Mouse (Mus musculus) Patski (cell line): ENCODE data around the gene Asap3. TPM values are rescaled to one million over a fixed set of nuclear protein-coding genes. Genes with fewer than 3 reads are reported as not detected.

Experiments used
- ATAC-seq: fragments of 100-300 bp; one replicate; pipeline ENCODE4 v1.8.0; 2021
- CTCF ChIA-PET: fragments of 350-600 bp; sonication (Branson Sonifier 250); formaldehyde crosslinking; loops from one replicate; lab custom pipeline; 2022; ENCODE audit warnings: inconsistent platforms; lab: Charles Lee
- POLR2A ChIA-PET: fragments of 350-600 bp; sonication (Branson Sonifier 250); formaldehyde crosslinking; loops from one replicate; lab custom pipeline; 2022; ENCODE audit warnings: antibody characterized with exemption, inconsistent platforms; lab: Charles Lee
- DNase-seq: peaks from one replicate; pipeline ENCODE4 v3.0.0-alpha.2; 2011; ENCODE audit warnings: low read depth, low spot score
- H3K27me3 ChIP-seq: fragments of 371-371 bp; one replicate; pipeline ENCODE4 v1.5.1; 2021
- CTCF ChIP-seq: fragments of 100-300 bp; IDR thresholded peaks from one replicate; pipeline ENCODE4 v1.5.1; 2021
- in situ Hi-C: fragments of 300-500 bp; cut with MboI; formaldehyde crosslinking; loops from 3 replicates; pipeline ENCODE4 v1.11.1; 2018; ENCODE audit warnings: low pct_unique_long_range_greater_than_20kb, mixed read lengths
- polyA plus RNA-seq: library from polyadenylated mRNA; unstranded; gene quantifications from one replicate; pipeline ENCODE4 v1.2.3, GENCODE M21; 2021

The Asap3 gene
- polyA plus RNA-seq, 1 experiment from 2014 or later, result 5.5 TPM

DNA sequence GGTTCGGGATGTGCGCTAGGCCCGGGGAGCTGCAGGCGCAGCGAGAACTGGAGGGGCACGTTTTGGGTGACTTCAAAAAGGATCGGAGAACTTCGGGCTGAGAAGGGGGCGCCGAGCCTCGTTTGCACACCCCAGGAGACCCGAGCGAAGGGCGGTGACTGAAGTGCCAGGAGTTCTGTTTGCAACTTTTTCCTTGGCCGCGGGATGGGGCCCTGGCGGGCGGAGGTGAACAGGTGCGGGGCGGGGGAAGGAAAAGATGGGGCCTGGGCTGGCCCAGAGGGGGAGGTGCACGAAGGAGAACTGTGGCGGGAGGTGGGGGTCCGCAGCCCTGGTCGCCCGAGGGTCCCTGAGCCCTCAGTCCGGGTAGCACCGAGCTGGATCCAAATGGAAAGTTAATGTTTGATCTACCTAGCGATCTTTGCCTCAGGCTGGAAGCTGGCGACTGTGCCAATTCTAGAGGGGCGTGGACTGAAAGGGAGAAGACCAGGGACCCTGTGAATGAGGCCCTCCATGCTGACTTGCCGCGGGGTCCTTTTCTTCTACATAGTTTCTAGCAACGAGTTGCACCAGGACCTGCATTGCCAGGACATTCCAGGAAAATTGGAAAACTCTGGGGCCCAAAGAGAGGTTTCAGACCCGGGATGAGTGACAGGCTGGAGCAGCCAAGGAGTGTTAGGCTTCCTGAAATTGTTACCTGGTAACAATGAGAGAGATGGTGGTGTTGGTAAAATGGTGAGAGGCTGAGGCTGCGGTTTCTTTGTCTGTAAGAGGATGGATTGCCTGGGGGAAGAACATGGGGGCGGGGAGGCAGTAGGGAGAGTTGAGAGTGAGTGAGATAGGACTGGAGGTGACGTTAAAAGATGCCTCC lies 42.5 kb downstream of the Asap3 start:
- POLR2A ChIA-PET, result no interaction called here
- CTCF ChIA-PET, result interaction anchor here (0.6 kb wide), 1 partner anchor 12 kb away, joined by 3 read pairs; no protein-coding TSS in a partner anchor
- no peak for ATAC-seq
- no peak for DNase-seq
- no peaks in the 10 kb centered on the region for H3K27me3 ChIP-seq
- TF ChIP-seq CTCF, result no peak
- in situ Hi-C loops, result loop anchor here (10.0 kb wide), 1 partner anchor 84 kb away; no protein-coding TSS in a partner anchor

DNA sequence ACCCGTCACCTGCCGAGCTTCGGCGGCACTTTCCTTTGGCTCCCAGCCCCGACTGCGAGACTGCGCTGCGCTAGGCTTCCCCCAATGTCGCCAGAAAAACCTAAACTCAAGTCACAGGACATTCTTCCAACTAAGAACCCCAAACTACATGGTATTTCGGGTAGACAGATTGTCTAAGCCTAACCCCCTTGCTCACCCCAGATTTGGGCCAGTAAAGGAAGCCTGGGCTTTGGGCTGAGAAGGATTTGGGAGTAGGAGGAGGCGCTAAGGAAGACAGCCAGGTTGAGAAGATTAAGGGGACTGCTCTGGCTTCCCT lies 43.1 kb downstream of the Asap3 start:
- in situ Hi-C loops, result loop anchor here (10.0 kb wide), 1 partner anchor 84 kb away; no protein-coding TSS in a partner anchor
- POLR2A ChIA-PET, result no interaction called here
- CTCF ChIA-PET, result no interaction called here
- no peak for DNase-seq
- ATAC-seq, result no peak
- no peak for TF ChIP-seq CTCF
- H3K27me3 ChIP-seq, result no peaks in the 10 kb centered on the region

DNA sequence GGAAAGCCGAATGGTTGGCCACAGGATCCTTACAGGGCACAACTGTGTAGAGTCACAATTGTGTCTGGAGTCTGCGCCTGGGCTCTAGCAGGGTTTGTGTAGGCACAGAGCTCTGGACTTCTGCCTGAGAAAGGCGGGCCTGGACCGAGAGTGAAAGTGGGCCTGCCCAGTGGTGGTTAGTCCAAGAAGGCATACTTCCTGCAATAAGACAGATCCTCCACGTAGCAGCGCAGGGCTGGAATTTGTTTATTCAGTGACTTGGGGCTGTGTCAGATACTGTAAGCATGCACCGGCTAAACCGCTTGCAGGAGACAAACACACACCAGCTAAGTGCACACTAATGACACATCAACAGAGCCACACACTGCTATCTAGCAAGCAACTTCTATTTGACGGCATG lies 43.6 kb downstream of the Asap3 start:
- ChIA-PET POLR2A (no interaction called here), CTCF (no interaction called here)
- TF ChIP-seq CTCF, result no peak
- in situ Hi-C loops, result loop anchor here (10.0 kb wide), 1 partner anchor 85 kb away; no protein-coding TSS in a partner anchor
- H3K27me3 ChIP-seq, result no peaks in the 10 kb centered on the region
- ATAC-seq, result no peak
- no peak for DNase-seq

DNA sequence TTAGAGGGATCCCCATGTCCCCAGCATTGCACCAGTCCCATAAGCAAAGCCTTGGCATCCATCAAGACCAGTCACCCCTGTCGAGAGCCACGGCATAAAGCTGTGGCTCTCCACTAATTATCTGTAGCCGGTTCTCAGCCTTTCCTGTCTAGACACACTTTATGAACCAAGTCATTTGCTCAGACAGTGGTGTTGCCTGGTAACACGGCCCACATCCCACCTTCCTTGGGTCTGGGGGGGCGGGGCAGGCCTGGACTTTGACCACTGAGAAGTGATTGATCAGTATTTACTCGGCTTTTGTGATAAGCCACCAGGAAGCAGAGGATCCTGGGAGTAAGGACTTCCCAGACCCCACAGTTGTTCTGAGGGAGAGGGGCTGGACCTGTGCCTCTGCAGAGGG lies 49.8 kb downstream of the Asap3 start:
- ChIA-PET POLR2A (no interaction called here), CTCF (no interaction called here)
- no peak for TF ChIP-seq CTCF
- no peak for DNase-seq
- in situ Hi-C loops, result loop anchor here (5.0 kb wide), 1 partner anchor 366 kb away; the partner anchor contains the start of gene Lactbl1
- H3K27me3 ChIP-seq, result no peaks in the 10 kb centered on the region
- ATAC-seq, result no peak

DNA sequence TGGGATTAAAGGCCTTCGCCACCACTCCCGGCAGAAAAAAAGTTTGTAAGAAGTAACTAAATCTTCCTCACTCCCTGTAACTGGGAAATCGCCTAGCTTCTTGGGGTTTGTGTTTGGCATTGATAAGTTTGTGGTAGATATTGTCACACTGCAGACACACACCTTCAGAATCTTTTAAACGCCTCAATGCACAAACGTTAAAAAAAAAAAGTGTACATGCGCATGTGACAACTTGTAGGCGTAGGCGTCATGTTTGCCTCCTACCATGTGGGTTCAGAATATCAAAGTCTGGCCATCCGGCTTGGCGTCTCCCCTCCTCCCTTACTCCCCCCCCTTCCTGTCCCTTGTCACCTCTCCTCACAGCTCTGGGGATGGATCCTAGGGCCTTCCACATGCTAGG lies 50.5 kb downstream of the Asap3 start:
- in situ Hi-C loops, result loop anchor here (5.0 kb wide), 1 partner anchor 366 kb away; the partner anchor contains the start of gene Lactbl1
- ChIA-PET CTCF (no interaction called here), POLR2A (no interaction called here)

DNA sequence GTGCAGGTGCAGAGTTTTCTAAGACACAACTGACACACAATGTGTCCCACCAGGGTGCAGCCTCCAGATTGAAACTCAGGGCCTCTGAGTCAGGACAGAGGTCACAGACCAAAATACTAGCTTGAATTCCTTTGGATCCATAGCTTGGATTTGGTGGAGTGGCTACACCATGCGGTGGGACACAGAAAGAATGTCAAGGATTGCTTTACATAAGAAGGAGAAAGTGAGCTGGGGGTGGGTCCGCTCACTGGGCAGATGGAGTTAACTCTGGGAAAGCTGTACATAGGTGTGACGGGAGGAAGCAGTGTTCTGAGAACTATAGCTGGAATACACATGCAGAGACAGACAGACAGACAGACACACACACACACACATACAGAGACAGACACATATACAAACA lies 53.8 kb downstream of the Asap3 start:
- in situ Hi-C loops, result loop anchor here (5.0 kb wide), 2 partner anchors 62 to 362 kb away; partner anchors contain the start of gene Lactbl1
- ChIA-PET POLR2A (no interaction called here), CTCF (interaction anchor here (0.9 to 2.7 kb wide), 6 partner anchors 11 to 108 kb away, joined by 3 to 18 read pairs (median 4); no protein-coding TSS in a partner anchor)
- DNase-seq (no peak), ATAC-seq (no peak)
- H3K27me3 ChIP-seq, result no peaks in the 10 kb centered on the region
- TF ChIP-seq CTCF, result no peak

More for the DNA sequence above, 50.5 kb downstream of the Asap3 start:
- TF ChIP-seq CTCF, result no peak
- ATAC-seq (no peak), DNase-seq (no peak)
- H3K27me3 ChIP-seq, result no peaks in the 10 kb centered on the region

DNA sequence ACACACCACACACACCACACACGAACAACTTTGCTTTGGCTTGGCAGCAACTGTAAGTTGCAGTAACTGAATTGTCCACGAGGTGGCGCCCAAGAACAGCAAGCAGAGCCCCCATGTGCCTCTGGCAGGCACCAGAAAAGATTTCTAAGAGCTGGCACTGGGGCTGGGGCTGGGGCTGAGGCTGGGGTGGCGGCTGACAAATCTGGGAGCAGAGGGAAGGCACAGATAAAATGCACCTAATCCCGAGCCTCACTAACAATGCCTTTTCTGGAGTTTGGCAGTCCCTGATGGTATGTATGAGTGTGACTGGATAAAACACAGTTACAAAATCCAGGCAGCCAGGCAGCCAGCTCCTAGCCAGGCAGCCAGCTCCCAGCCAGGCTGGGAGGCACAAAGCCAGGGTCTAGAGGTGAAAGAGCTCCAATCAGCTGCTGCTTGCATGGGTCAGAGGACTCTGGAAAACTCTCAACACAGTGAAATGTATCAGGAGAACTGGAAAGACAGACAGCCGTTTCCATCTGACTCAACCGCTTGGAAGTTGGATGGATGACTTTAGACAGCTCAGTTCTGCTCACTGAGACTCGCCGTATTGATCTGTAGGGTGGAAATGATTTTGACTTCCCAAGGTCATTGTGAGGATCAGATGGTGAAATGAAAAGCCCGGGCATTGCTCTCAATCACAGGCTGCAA lies 54.5 kb downstream of the Asap3 start:
- TF ChIP-seq CTCF, result peak; percentile 61
- no peak for ATAC-seq
- ChIA-PET CTCF (interaction anchor here (0.7 to 2.7 kb wide), 13 partner anchors 12 to 308 kb away, joined by 3 to 18 read pairs (median 4); no protein-coding TSS in a partner anchor), POLR2A (no interaction called here)
- no peaks in the 10 kb centered on the region for H3K27me3 ChIP-seq
- in situ Hi-C loops, result loop anchor here (5.0 kb wide), 1 partner anchor 62 kb away; no protein-coding TSS in a partner anchor
- no peak for DNase-seq

DNA sequence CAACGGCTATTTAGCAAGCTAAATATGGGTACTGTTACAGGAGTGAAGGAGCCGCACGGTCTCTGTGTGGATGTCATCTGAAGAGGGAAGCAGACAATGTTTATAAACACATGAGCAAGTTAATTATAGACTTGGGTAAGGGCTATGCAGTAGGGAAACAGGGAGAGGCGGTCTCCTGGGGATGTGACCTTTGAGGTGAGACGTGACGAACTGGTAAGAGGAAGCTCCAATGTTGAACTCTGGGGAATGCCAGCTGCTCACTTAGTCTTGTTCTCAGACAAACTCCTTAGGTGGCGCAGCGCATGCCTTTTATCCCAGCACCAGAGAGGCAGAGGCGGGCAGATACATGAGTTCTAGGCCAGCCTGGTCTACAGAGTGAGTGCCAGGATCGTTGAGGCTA lies 55.7 kb downstream of the Asap3 start:
- in situ Hi-C loops, result loop anchor here (5.0 kb wide), 1 partner anchor 60 kb away; no protein-coding TSS in a partner anchor
- no peak for TF ChIP-seq CTCF
- no peak for DNase-seq
- no peak for ATAC-seq
- POLR2A ChIA-PET, result no interaction called here
- CTCF ChIA-PET, result interaction anchor here (2.7 kb wide), 1 partner anchor 62 kb away, joined by 18 read pairs; no protein-coding TSS in a partner anchor
- H3K27me3 ChIP-seq, result no peaks in the 10 kb centered on the region

DNA sequence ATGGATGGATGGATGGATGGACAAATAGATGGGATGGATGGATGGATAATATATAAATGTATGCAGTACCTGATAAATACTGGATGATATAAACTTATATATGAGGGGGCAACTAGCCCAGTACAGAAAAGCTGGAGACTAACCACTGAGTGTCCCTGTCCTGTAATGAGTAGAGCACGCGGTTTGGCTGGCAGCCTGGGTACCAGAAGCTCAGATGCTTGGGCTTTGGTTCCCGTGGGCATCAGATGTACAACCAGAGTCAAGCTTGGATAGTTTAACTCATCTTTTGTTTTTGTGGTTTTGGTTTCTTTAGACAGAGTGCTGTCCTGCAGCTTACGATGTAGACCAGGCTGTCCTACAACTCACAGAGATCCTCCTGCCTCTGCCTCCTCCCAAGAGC lies 57.4 kb downstream of the Asap3 start:
- H3K27me3 ChIP-seq, result no peaks in the 10 kb centered on the region
- DNase-seq, result no peak
- ChIA-PET POLR2A (no interaction called here), CTCF (interaction anchor here (0.7 kb wide), 1 partner anchor 61 kb away, joined by 3 read pairs; no protein-coding TSS in a partner anchor)
- in situ Hi-C loops, result loop anchor here (5.0 kb wide), 1 partner anchor 59 kb away; no protein-coding TSS in a partner anchor
- no peak for TF ChIP-seq CTCF
- ATAC-seq, result no peak

DNA sequence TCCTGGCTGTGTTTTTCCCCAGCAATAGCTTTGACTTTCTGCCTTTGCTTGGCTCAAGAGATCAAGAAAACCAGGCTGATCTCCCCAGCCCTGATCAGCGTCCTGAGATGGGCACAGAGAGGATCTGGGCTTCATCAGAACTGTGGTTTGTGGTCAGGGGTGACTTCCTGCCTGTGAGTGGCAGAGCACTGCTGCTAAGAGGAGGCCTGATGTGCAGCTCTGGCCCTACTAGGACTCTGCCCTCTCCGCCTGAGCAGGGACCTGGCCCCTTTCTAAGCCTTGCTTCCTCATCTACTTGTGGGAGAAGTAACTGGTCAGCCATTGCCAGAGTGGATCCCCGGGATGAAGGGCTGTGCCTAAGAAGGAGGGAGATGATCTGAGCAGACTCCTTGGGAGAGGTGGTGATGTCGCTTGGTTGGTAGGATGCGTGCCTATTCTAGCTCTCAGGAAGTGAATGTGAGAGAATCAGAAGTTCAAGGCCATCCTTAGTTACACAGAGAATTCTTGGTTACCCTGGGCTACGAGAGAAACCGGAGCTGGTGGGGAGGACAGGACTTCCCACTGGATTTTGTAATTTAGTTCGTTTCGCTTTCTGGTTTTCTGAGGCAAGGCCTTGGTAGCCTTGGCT lies 60.7 kb downstream of the Asap3 start:
- in situ Hi-C loops, result no loop called here
- TF ChIP-seq CTCF, result no peak
- ChIA-PET CTCF (interaction anchor here (0.8 kb wide), 1 partner anchor 57 kb away, joined by 3 read pairs; no protein-coding TSS in a partner anchor), POLR2A (no interaction called here)
- DNase-seq (no peak), ATAC-seq (no peak)
- no peaks in the 10 kb centered on the region for H3K27me3 ChIP-seq
